Mouse (Mus musculus) liver, embryonic 13.5 days (tissue): ENCODE measurements around the gene Rab3c. TPM values are rescaled to one million over a fixed set of nuclear protein-coding genes. Genes with fewer than 3 reads are reported as not detected.

Source experiments
- ATAC-seq: fragments of 200-750 bp; cut with Nextera tagmentation; 2 replicates; pipeline ENCODE4 v1.8.0; 2017; ENCODE audit warnings: low read depth, mild to moderate bottlenecking, moderate number of reproducible peaks, moderate library complexity
- DNase-seq: peaks from one replicate; pipeline ENCODE4 v3.0.0; 2022
- H3K27ac ChIP-seq: fragments of 300-500 bp; sonication (generic); 2 replicates; pipeline ENCODE4 v1.5.1; 2015; ENCODE audit warnings: moderate library complexity, mild to moderate bottlenecking, inconsistent platforms
- H3K27me3 ChIP-seq: fragments of 300-500 bp; sonication (generic); 2 replicates; pipeline ENCODE4 v1.6.1; 2015; ENCODE audit warnings: mild to moderate bottlenecking, inconsistent platforms
- H3K36me3 ChIP-seq: fragments of 300-500 bp; sonication (generic); 2 replicates; pipeline ENCODE4 v1.6.1; 2015; ENCODE audit warnings: mild to moderate bottlenecking, inconsistent platforms
- H3K4me1 ChIP-seq: fragments of 300-500 bp; sonication (generic); replicated peaks from 2 replicates; pipeline ENCODE4 v1.6.1; 2015; ENCODE audit warnings: inconsistent platforms
- H3K4me2 ChIP-seq: fragments of 300-500 bp; sonication (generic); 2 replicates; pipeline ENCODE4 v1.6.1; 2015; ENCODE audit warnings: inconsistent platforms, mild to moderate bottlenecking, moderate library complexity
- H3K4me3 ChIP-seq: fragments of 300-500 bp; sonication (generic); replicated peaks from 2 replicates; pipeline ENCODE4 v1.5.1; 2015; ENCODE audit warnings: mild to moderate bottlenecking, inconsistent platforms
- H3K9ac ChIP-seq: fragments of 300-500 bp; sonication (generic); 2 replicates; pipeline ENCODE4 v1.6.1; 2015; ENCODE audit warnings: mild to moderate bottlenecking, inconsistent platforms
- H3K9me3 ChIP-seq: fragments of 300-500 bp; sonication (generic); replicated peaks from 2 replicates; pipeline ENCODE4 v1.6.1; 2016; ENCODE audit warnings: inconsistent platforms
- WGBS: fragments of 180-500 bp; shearing (Covaris S2); methylation state at CpG from one replicate; pipeline ENCODE4 v1.1.7; 2015; ENCODE audit not compliant: insufficient replicate concordance; 5-methylcytosine and 5-hydroxymethylcytosine counted together
- polyA plus RNA-seq: library from polyadenylated mRNA; unstranded; fragments of >200 nt; fragmentation: Nextera tagmentation; extraction: Ambion mirVana; gene quantifications from 2 replicates; pipeline ENCODE4 v1.2.1, GENCODE M21; 2015

The Rab3c gene
- polyA plus RNA-seq, 1 experiment from 2014 or later: 0.31 TPM

DNA sequence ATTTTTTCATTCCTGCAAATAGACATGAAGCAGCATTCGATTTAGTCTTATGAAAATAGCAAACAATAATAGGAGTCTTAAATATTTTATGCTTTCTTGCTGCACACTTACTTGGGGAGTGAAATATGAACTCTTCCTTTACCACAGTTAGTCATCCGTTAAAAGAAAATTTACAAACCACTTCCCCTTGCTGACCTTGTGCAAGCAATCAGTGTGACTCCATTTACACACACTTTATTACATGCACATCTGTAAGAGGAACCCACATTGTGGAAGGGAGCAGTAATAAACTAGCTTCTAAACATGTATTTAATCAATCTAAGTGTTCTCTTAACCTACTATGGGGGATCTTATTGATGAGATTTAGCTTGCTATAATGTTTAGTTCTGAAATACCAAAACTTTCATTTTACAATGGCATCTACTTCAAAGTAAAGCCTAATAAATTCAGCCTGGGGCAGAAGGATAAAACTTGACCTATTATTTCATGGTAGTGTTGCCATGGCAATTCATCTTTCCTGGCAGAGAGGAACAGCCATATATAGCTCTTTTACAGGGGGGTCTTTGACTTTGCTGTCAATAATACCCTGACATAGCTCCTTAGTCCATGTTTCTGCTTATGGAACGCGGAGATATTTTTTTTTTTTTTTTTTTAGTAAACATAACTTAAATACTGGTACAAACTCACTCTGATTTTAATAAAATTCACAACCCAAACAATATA, 95.7 kb downstream of the Rab3c start:
- no peak overlapping the region for H3K4me3 ChIP-seq
- no peak overlapping the region for H3K9ac ChIP-seq
- ATAC-seq: no peak
- no peak overlapping the region for H3K4me2 ChIP-seq
- 53% methylated on average over 4 of the region's 4 CpGs for WGBS
- no peak overlapping the region for H3K27ac ChIP-seq
- no peaks in the 10 kb centered on the region for H3K4me1 ChIP-seq
- no peaks in the 10 kb centered on the region for H3K36me3 ChIP-seq
- no peaks in the 10 kb centered on the region for H3K9me3 ChIP-seq
- H3K27me3 ChIP-seq: no peaks in the 10 kb centered on the region
- no peak for DNase-seq

DNA sequence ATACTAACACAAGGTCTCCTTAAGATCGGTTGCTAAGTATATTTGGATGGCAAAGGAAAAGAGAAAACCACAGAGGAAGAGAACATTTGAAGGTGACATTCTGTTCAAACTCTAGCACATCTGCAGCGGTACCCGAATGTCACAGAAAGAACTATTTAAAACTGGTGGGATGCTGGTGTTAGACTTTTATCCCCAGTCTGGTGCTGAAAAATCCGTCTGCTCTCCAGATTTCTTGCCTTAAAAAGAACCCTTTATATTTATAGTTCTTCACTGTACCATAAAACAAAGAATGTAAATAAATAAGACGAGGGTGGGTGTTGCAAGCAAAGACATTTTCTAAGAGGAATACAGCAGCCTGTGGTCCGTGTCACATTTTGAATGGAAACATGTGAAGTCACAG, 105.1 kb downstream of the Rab3c start:
- Histone ChIP-seq H3K36me3 (no peaks in the 10 kb centered on the region), H3K4me2 (no peak overlapping the region), H3K4me1 (no peaks in the 10 kb centered on the region), H3K9ac (no peak overlapping the region), H3K27ac (no peak overlapping the region), H3K9me3 (no peaks in the 10 kb centered on the region), H3K4me3 (no peak overlapping the region), H3K27me3 (no peaks in the 10 kb centered on the region)
- DNase-seq (no peak), ATAC-seq (no peak)
- WGBS: 57% methylated on average over 6 of the region's 6 CpGs

DNA sequence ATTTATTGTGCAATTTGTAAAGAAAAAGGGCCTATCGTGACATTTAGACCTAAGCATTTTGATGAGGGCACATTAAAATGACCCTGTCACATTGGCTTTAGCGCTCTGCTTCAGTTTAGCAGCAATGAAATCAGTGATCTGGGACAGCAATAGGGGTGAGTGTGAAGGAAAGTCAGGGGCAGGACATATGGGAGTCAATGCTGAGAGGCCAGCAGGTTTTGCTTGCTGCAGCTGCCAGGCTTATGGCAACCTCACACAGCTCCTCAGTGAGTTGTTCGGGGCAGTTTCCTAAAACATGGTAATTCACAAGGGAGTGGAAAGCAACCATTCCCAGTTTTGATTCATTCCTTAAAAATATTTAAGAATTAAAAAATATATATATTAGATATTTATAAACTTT, 111.1 kb downstream of the Rab3c start:
- Histone ChIP-seq H3K4me2 (no peak overlapping the region), H3K4me1 (no peaks in the 10 kb centered on the region), H3K27me3 (no peaks in the 10 kb centered on the region), H3K36me3 (no peaks in the 10 kb centered on the region), H3K9me3 (no peaks in the 10 kb centered on the region), H3K4me3 (no peak overlapping the region), H3K9ac (no peak overlapping the region), H3K27ac (no peak overlapping the region)
- no peak for ATAC-seq
- WGBS: 65% methylated on average over 3 of the region's 3 CpGs
- no peak for DNase-seq

DNA sequence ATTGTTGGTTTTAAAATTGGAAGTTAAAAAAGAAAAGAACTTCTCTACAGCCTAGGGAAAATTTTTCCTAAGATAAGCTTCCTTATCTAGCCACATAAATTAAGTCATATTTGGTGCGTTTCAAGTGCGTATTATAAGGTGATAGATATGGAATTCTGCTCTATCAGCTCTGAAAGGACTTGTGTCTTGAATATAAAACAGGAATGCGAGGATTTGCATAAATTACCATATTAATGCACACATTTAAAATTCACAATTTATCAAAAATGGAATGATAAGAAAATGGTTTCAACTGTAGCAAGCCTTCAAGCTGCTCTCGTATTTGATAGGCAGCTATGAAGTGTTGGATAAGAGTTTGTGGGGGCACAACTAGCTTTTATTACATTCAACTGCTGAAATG, 111.6 kb downstream of the Rab3c start:
- no peak overlapping the region for H3K27ac ChIP-seq
- no peak for DNase-seq
- H3K4me1 ChIP-seq: no peaks in the 10 kb centered on the region
- no peak for ATAC-seq
- WGBS: 59% methylated on average over 4 of the region's 4 CpGs
- H3K4me2 ChIP-seq: no peak overlapping the region
- no peaks in the 10 kb centered on the region for H3K9me3 ChIP-seq
- no peaks in the 10 kb centered on the region for H3K36me3 ChIP-seq
- no peak overlapping the region for H3K4me3 ChIP-seq
- no peaks in the 10 kb centered on the region for H3K27me3 ChIP-seq
- H3K9ac ChIP-seq: no peak overlapping the region

DNA sequence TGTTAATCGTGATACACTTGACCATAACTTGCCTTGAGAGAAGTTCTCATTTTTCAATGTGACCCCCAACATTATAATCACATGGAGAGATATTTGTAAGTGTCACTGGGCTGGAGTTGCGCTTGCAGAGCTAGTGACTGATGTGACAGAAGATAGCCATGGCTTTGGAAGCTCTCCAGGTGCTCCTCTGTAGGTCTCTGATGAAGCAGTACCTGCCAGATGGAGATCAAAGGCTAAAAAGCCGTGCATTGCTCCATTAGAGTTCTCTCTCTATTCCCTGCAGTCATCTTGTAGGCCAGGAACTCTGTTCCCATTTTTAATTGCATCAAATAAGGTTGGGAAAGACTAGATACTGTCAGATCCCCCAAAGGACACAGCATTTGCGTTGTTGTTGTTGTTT, 112.2 kb downstream of the Rab3c start:
- Histone ChIP-seq H3K4me1 (no peaks in the 10 kb centered on the region), H3K9me3 (no peaks in the 10 kb centered on the region), H3K9ac (no peak overlapping the region), H3K4me2 (no peak overlapping the region), H3K36me3 (no peaks in the 10 kb centered on the region), H3K4me3 (no peak overlapping the region), H3K27ac (no peak overlapping the region), H3K27me3 (no peaks in the 10 kb centered on the region)
- WGBS: 55% methylated on average over 4 of the region's 4 CpGs
- ATAC-seq: no peak
- no peak for DNase-seq

DNA sequence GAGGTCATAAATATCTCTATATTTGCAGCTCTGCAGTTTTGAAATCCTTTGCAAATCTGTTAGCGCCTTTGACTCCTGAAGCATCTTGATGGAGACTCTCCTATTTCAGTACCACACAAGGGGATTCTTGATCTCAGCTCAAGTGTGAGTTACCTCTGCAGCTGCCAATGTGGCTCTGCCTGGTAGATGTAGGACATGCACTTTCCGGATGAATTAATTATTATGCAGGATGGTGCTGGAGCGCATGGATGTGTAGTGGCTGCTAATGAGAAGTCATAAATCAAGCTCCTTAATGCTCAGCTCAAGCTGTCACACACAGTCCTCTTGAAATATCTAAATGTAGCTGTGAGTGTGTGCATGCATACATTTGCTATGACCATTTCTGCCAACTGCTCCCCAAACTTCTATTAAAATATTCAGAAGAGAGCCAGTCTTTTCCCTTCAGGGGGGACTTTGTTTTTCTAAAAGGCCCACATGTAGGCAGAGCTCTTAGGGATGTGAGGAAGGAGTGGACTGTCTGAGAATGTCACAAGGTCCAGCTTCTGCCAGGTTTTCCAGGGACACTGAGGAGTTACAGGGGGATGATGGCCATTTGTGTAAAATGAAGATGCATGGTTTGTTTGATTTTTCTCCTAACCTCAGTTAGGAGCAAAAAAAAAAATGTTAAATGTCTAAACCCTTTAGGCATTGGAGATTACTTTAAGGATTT, 114.0 kb downstream of the Rab3c start:
- Histone ChIP-seq H3K9me3 (no peaks in the 10 kb centered on the region), H3K4me1 (no peaks in the 10 kb centered on the region), H3K27ac (no peak overlapping the region), H3K36me3 (no peaks in the 10 kb centered on the region), H3K4me3 (no peak overlapping the region), H3K27me3 (no peaks in the 10 kb centered on the region), H3K4me2 (no peak overlapping the region), H3K9ac (no peak overlapping the region)
- 63% methylated on average over 3 of the region's 3 CpGs for WGBS
- DNase-seq: no peak
- no peak for ATAC-seq

DNA sequence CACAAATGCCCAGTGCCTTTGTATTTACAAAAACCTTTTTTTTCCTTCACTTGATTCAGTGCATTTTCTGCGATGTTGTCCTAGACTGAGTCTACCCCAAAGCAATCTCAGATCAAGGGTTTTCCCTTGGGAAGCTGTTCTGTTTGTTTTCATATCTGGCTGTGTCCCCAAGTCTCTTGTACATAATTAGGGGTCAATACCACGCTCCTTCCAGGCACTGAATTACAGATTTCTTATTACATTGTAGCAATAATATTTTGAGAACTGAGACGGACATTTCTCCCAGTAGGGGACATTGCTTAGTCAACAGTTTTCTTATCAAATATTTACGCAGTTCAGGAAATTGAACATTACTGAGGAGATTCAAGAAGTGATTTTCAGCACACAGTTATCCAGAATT, 120.8 kb downstream of the Rab3c start:
- no peaks in the 10 kb centered on the region for H3K36me3 ChIP-seq
- no peak for DNase-seq
- no peaks in the 10 kb centered on the region for H3K27me3 ChIP-seq
- no peak for ATAC-seq
- H3K4me2 ChIP-seq: no peak overlapping the region
- no peaks in the 10 kb centered on the region for H3K4me1 ChIP-seq
- no peak overlapping the region for H3K9ac ChIP-seq
- no peaks in the 10 kb centered on the region for H3K9me3 ChIP-seq
- H3K4me3 ChIP-seq: no peak overlapping the region
- WGBS: 61% methylated on average over 4 of the region's 4 CpGs
- H3K27ac ChIP-seq: no peak overlapping the region

DNA sequence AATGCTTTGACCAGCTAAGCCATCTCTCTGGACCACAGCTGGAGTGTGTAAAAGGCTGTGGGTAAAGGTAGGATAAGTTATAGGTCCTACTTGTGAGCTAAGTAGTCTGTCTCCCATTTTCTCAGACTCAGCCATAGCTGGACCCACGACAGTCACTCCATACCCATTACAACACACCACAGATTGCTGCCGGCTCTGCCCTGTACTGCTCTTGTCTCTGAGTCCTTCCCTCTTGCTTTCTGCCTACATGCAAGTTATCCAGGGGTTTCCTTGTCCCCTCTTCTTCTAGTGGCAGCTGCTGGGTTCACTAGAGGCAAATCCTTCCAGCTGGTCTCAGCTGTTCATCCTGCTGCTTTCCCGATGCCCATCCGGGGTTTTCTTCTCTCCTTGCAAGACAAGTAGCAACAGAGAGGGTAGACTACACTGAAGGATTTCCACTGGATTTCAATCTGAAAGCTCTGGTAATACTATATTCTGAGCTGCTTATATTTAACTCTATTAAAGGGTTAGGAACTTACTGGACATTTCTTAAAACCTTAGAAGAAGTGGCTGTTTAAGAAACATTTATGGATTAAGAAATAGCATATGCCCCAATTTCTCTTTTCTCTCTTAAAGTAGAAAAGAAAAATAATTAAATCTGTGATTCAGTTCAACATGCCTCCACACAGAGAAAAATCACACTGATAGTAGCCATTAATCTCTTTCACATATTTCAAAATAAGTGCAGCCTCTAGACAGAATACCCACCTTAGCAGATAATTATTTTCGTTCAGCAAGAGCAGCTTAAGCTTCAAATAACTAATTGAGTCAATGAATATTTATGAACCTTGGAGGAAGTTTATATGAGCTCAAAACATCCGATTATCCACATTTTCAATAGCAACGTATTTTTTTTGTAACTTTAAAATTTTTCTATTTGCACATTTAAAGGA, 121.9 kb downstream of the Rab3c start:
- H3K27me3 ChIP-seq: no peaks in the 10 kb centered on the region
- no peaks in the 10 kb centered on the region for H3K4me1 ChIP-seq
- H3K36me3 ChIP-seq: no peaks in the 10 kb centered on the region
- DNase-seq (no peak), ATAC-seq (no peak)
- no peak overlapping the region for H3K27ac ChIP-seq
- H3K9me3 ChIP-seq: no peaks in the 10 kb centered on the region
- no peak overlapping the region for H3K4me3 ChIP-seq
- WGBS: 60% methylated on average over 7 of the region's 7 CpGs
- H3K9ac ChIP-seq: no peak overlapping the region
- no peak overlapping the region for H3K4me2 ChIP-seq

DNA sequence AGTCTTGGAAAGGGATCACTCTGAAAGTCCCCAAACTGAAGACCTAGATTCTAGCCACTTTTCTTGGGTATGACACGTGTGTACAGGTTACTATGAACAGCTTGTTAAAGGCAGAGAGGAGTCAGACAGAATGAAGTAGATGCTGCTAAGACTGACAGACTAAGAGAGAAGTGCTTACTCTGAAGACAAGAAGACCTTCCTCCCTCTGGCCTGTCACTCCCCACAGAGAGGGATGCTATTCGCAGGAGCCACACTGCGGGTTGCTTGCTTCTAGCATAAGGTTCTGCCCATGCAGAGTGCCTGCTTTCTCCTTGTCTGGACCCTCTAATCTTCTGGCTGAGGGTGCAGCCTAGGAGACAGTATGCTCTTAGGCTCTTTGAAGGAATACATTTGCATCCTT, 135.3 kb downstream of the Rab3c start:
- 47% methylated on average over 3 of the region's 3 CpGs for WGBS
- DNase-seq (no peak), ATAC-seq (no peak)
- Histone ChIP-seq H3K27me3 (no peaks in the 10 kb centered on the region), H3K4me3 (no peak overlapping the region), H3K4me1 (no peaks in the 10 kb centered on the region), H3K36me3 (no peaks in the 10 kb centered on the region), H3K27ac (no peak overlapping the region), H3K9me3 (no peaks in the 10 kb centered on the region), H3K4me2 (no peak overlapping the region), H3K9ac (no peak overlapping the region)

DNA sequence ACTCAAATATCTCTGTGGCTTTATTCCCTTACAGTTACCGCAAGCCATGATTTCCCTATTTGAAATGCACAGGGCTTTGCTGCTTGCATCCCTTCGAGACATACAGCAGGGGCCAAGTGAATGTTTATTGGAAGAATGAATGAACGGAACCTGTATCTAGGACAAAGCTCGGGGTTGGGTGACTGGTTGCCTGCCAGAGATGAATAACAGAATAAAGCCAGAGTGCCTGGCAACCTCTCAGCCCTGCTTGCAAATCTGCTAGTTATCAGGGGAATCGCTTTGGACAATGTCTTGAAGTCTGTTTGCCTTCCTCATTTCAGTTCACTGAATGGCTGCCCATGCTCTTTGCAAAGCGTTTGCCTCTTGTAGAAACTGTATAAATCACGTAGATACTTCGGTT, 135.8 kb downstream of the Rab3c start:
- no peak overlapping the region for H3K9ac ChIP-seq
- ATAC-seq: no peak
- no peak overlapping the region for H3K27ac ChIP-seq
- no peaks in the 10 kb centered on the region for H3K27me3 ChIP-seq
- 62% methylated on average over 8 of the region's 8 CpGs for WGBS
- H3K36me3 ChIP-seq: no peaks in the 10 kb centered on the region
- H3K9me3 ChIP-seq: no peaks in the 10 kb centered on the region
- no peak overlapping the region for H3K4me2 ChIP-seq
- no peak overlapping the region for H3K4me3 ChIP-seq
- no peaks in the 10 kb centered on the region for H3K4me1 ChIP-seq
- DNase-seq: no peak

DNA sequence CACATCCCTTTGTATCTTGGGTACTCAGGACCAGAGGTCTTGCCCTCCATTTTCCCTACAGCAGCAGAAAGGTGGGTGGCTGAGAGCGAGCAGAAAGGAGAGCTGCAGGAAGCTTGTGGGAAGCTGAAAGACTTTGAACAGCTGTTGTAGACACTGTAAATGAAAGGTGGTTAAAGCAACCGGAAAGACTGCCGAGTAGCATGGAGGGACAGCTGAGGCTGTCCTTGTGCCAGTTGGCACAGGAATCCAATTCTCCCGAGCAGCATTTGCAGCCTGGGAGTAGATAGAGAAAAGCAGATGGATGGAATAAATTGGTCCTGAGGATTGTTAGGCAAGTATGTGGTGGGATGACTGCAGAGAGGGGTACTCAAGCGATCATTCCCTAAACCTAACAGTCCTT, 141.5 kb downstream of the Rab3c start:
- no peak for DNase-seq
- no peak overlapping the region for H3K4me3 ChIP-seq
- no peaks in the 10 kb centered on the region for H3K9me3 ChIP-seq
- H3K9ac ChIP-seq: no peak overlapping the region
- 60% methylated on average over 5 of the region's 5 CpGs for WGBS
- H3K36me3 ChIP-seq: no peaks in the 10 kb centered on the region
- H3K4me2 ChIP-seq: no peak overlapping the region
- H3K4me1 ChIP-seq: no peaks in the 10 kb centered on the region
- no peaks in the 10 kb centered on the region for H3K27me3 ChIP-seq
- ATAC-seq: no peak
- H3K27ac ChIP-seq: no peak overlapping the region
